Mouse (Mus musculus) embryo, embryonic 9.5 days (tissue): ENCODE measurements around the gene Rapgef2.
A peak's percentile ranks its signal among the peaks of the same experiment; 100 is the strongest.
"Not testable (repeated sequence)": the region's sequence is repeated elsewhere in the genome, so short reads cannot be mapped to it uniquely, and the experiment has no call there.

Experiments used
- DNase-seq: peaks from one replicate; pipeline ENCODE4 v3.0.0-alpha.2; 2017; ENCODE audit errors: extremely low spot score

The Rapgef2 gene

GRCm38 (mm10) chr3:79233478-79234415, 52.6 kb downstream of the Rapgef2 start:
- DNase-seq: no peak

GRCm38 (mm10) chr3:79230718-79231117, 55.6 kb downstream of the Rapgef2 start:
- no peak for DNase-seq

GRCm38 (mm10) chr3:79229546-79229945, 56.8 kb downstream of the Rapgef2 start:
- no peak for DNase-seq

GRCm38 (mm10) chr3:79228304-79228703, 58.0 kb downstream of the Rapgef2 start:
- DNase-seq: no peak

- DNase-seq: no peak
Observed at GRCm38 (mm10) chr3:79227356-79228088, 58.8 kb downstream of the Rapgef2 start.

- not testable (repeated sequence) for DNase-seq
Observed at GRCm38 (mm10) chr3:79226807-79227206, 59.5 kb downstream of the Rapgef2 start.

GRCm38 (mm10) chr3:79225888-79226287, 60.4 kb downstream of the Rapgef2 start:
- DNase-seq: no peak

- DNase-seq: no peak
Observed at GRCm38 (mm10) chr3:79224352-79224751, 62.0 kb downstream of the Rapgef2 start.

GRCm38 (mm10) chr3:79223281-79223680, 63.0 kb downstream of the Rapgef2 start:
- DNase-seq: no peak

GRCm38 (mm10) chr3:79222192-79222960, 63.9 kb downstream of the Rapgef2 start:
- no peak for DNase-seq

- DNase-seq: peak; percentile 54
Observed at GRCm38 (mm10) chr3:79221296-79222191, 64.8 kb downstream of the Rapgef2 start.

GRCm38 (mm10) chr3:79219144-79219930, 67.0 kb downstream of the Rapgef2 start:
- DNase-seq: no peak

- no peak for DNase-seq
Observed at GRCm38 (mm10) chr3:79218566-79219051, 67.7 kb downstream of the Rapgef2 start.

- DNase-seq: no peak
Observed at GRCm38 (mm10) chr3:79210243-79210642, 76.1 kb downstream of the Rapgef2 start.

GRCm38 (mm10) chr3:79207216-79207615, 79.1 kb downstream of the Rapgef2 start:
- DNase-seq: no peak

GRCm38 (mm10) chr3:79206524-79206923, 79.8 kb downstream of the Rapgef2 start:
- no peak for DNase-seq

GRCm38 (mm10) chr3:79205981-79206380, 80.3 kb downstream of the Rapgef2 start:
- DNase-seq: no peak

GRCm38 (mm10) chr3:79205112-79205511, 81.2 kb downstream of the Rapgef2 start:
- no peak for DNase-seq

- no peak for DNase-seq
Observed at GRCm38 (mm10) chr3:79204261-79204660, 82.1 kb downstream of the Rapgef2 start.

- DNase-seq: no peak
Observed at GRCm38 (mm10) chr3:79203821-79204220, 82.5 kb downstream of the Rapgef2 start.
